Mouse (Mus musculus): ENCODE results near the gene Spint2.

The Spint2 gene

GRCm38 (mm10) chr7:29280801-29281200 lies 911 bp downstream of the Spint2 start:
- DNase-seq (ENCODE audit: low read depth, low spot score) = no peak

GRCm38 (mm10) chr7:29279924-29280323 lies 1.8 kb downstream of the Spint2 start:
- no peak for DNase-seq (ENCODE audit: low read depth, low spot score)

GRCm38 (mm10) chr7:29279261-29279660 lies 2.5 kb downstream of the Spint2 start:
- no peak for DNase-seq (ENCODE audit: low read depth, low spot score)

- DNase-seq (ENCODE audit: low read depth, low spot score) = no peak
These were observed 4.2 kb downstream of the Spint2 start for GRCm38 (mm10) chr7:29277510-29277909.

- DNase-seq (ENCODE audit: low read depth, low spot score) = no peak
These were observed 5.0 kb downstream of the Spint2 start for GRCm38 (mm10) chr7:29276715-29277114.

- no peak for DNase-seq (ENCODE audit: low read depth, low spot score)
These were observed 9.8 kb downstream of the Spint2 start for GRCm38 (mm10) chr7:29271687-29272465.

- DNase-seq (ENCODE audit: low read depth, low spot score) = no peak
These were observed 11.3 kb downstream of the Spint2 start for GRCm38 (mm10) chr7:29270445-29270844.

- DNase-seq (ENCODE audit: low read depth, low spot score) = no peak
These were observed 14.8 kb downstream of the Spint2 start for GRCm38 (mm10) chr7:29266931-29267330.

- no peak for DNase-seq (ENCODE audit: low read depth, low spot score)
These were observed 16.1 kb downstream of the Spint2 start for GRCm38 (mm10) chr7:29265636-29266035.

- no peak for DNase-seq (ENCODE audit: low read depth, low spot score)
These were observed 17.9 kb downstream of the Spint2 start for GRCm38 (mm10) chr7:29263831-29264230.

- DNase-seq (ENCODE audit: low read depth, low spot score) = no peak
These were observed 19.6 kb downstream of the Spint2 start for GRCm38 (mm10) chr7:29262151-29262550.

- no peak for DNase-seq (ENCODE audit: low read depth, low spot score)
These were observed 21.7 kb downstream of the Spint2 start for GRCm38 (mm10) chr7:29259781-29260730.

- DNase-seq (ENCODE audit: low read depth, low spot score) = no peak
These were observed 24.3 kb downstream of the Spint2 start for GRCm38 (mm10) chr7:29257368-29257767.

GRCm38 (mm10) chr7:29255875-29256274 lies 25.8 kb downstream of the Spint2 start:
- no peak for DNase-seq (ENCODE audit: low read depth, low spot score)

GRCm38 (mm10) chr7:29253842-29254241 lies 27.9 kb downstream of the Spint2 start:
- DNase-seq (ENCODE audit: low read depth, low spot score) = no peak

GRCm38 (mm10) chr7:29251166-29251565 lies 30.5 kb downstream of the Spint2 start:
- DNase-seq (ENCODE audit: low read depth, low spot score) = no peak

GRCm38 (mm10) chr7:29248261-29248841 lies 33.4 kb downstream of the Spint2 start, which contains the start of gene 2200002D01Rik:
Gene 2200002D01Rik, minus strand, starts transcription at chr7:29248466.
- DNase-seq (ENCODE audit: low read depth, low spot score) = no peak

- DNase-seq (ENCODE audit: low read depth, low spot score) = no peak
These were observed 34.0 kb downstream of the Spint2 start for GRCm38 (mm10) chr7:29247706-29248105.

GRCm38 (mm10) chr7:29247314-29247700 lies 34.4 kb downstream of the Spint2 start:
- peak; percentile 74 for DNase-seq (ENCODE audit: low read depth, low spot score)

- DNase-seq (ENCODE audit: low read depth, low spot score) = no peak
These were observed 34.9 kb downstream of the Spint2 start for GRCm38 (mm10) chr7:29246619-29247313.

- no peak for DNase-seq (ENCODE audit: low read depth, low spot score)
These were observed 35.7 kb downstream of the Spint2 start for GRCm38 (mm10) chr7:29246015-29246414.

All from mesoderm, embryonic 11.5 days (tissue).